Comparison of ENCODE assay signal across 8 mouse cellular contexts in the genomic region with DNA sequence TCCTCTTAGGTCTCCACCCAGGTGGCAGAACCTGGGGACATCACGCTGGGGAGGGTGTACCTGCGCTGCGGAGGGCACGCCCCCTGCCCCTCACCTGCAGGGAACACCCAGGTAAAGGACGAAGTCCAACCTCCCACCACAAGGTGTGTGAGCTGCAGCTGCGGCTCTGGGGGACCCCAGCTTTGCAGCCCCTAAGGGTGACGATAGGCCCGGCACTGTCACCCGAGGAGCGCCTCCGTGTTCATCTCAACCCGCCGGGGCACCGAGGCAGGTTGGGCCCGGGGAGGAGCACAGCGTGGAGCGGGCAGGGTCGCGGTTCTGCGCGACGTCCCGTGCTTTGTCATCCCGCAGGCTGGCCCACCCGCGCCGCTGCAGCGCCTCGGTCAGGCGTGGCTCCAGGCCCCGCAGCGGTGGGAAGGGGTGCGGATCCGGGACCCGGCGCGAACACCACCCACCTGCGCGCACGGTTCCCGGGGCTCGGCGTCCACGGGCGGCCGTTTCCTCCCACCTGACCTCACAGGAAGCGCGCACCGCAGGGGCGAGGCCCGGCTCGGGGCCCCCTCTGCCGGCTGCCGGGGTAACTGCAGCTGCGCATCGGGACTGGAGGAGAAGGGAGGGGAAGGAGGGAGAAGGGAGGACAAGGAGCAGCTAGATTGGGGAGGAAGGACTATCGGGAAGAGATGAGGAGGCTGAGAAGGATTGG. TPM values are rescaled to one million over a fixed set of nuclear protein-coding genes. Genes with fewer than 3 reads are reported as not detected.
DNase-seq lines count a peak whose midpoint lies in the region; ATAC-seq and TF ChIP-seq lines count a peak whose summit lies in the region.

No protein-coding gene starts in this region.

- WGBS in hindbrain, embryonic 13.5 days: 0% methylated on average over 57 of the region's 57 CpGs
- WGBS in lung, postnatal 0 days: under 1% methylated on average over 55 of the region's 57 CpGs

- peak; percentile 82 for TF ChIP-seq CTCF in lung, postnatal 0 days (IDR thresholded peaks at IDR 0.05)

- TF ChIP-seq EP300 in lung, postnatal 0 days (IDR thresholded peaks at IDR 0.05): no peak

- peaks cover 32% of the 10 kb centered on the region for H3K4me1 ChIP-seq in hindbrain, embryonic 13.5 days (replicated peaks)
- H3K4me1 ChIP-seq in lung, postnatal 0 days (ENCODE audit: insufficient read depth, low read depth, low read length): no peaks in the 10 kb centered on the region

- no peaks in the 10 kb centered on the region for H3K9me3 ChIP-seq in hindbrain, embryonic 13.5 days
- H3K9me3 ChIP-seq in lung, postnatal 0 days (ENCODE audit: low read length): no peaks in the 10 kb centered on the region

- peaks cover 23% of the 10 kb centered on the region for H3K36me3 ChIP-seq in hindbrain, embryonic 13.5 days
- no peaks in the 10 kb centered on the region for H3K36me3 ChIP-seq in lung, postnatal 0 days (ENCODE audit: insufficient read depth, low read length)

- H3K4me3 ChIP-seq in hindbrain, embryonic 13.5 days: peak overlapping the region; percentile 77
- H3K4me3 ChIP-seq in lung, postnatal 0 days (ENCODE audit: low read depth, low read length): peak overlapping the region; percentile 49

- 0 out of 2 replicates have a peak overlapping the region, but pooled peaks have one; percentile 52 for H3K27ac ChIP-seq in hindbrain, embryonic 13.5 days
- H3K27ac ChIP-seq in lung, postnatal 0 days (ENCODE audit: low read length): no peak overlapping the region

- H3K27me3 ChIP-seq in hindbrain, embryonic 13.5 days: peaks cover 75% of the 10 kb centered on the region
- peaks cover 6% of the 10 kb centered on the region for H3K27me3 ChIP-seq in lung, postnatal 0 days (replicated peaks; ENCODE audit: insufficient read depth, low read length)

- peak; percentile 84 for ATAC-seq in hindbrain, embryonic 13.5 days (ENCODE audit: low FRiP score)
- ATAC-seq in lung, postnatal 0 days: peak; percentile 90

- peak overlapping the region; percentile 92 for H3K4me2 ChIP-seq in hindbrain, embryonic 13.5 days
- peak overlapping the region; percentile 88 for H3K4me2 ChIP-seq in lung, postnatal 0 days (replicated peaks; ENCODE audit: low read depth, low read length)

- peak overlapping the region; percentile 93 for H3K9ac ChIP-seq in hindbrain, embryonic 13.5 days
- peak overlapping the region; percentile 32; the same call in 1 of the 2 replicates for H3K9ac ChIP-seq in lung, postnatal 0 days (replicated peaks; ENCODE audit: low read depth)

- DNase-seq in Muller cell, postnatal 12 days (ENCODE audit: inconsistent ontology term): peak; percentile 88
- peak; percentile 92 to 95 for DNase-seq in cerebellum, postnatal 36 days
- DNase-seq in frontal cortex, postnatal 25 days (ENCODE audit: low spot score in 2 of 2): peak; percentile 80 to 86
- peak; percentile 85 to 87 for DNase-seq in layer of hippocampus, postnatal 14 days (ENCODE audit: low spot score in 2 of 2)
- DNase-seq in lung, postnatal 0 days (ENCODE audit: low spot score): peak; percentile 86
- DNase-seq in ovary, postnatal 36 days (ENCODE audit: low spot score): peak; percentile 86
- DNase-seq in thymus, postnatal 10 days (ENCODE audit: low spot score in 2 of 2): peak; percentile 61 to 85

RNA-seq across cellular contexts. Expression of a gene that starts 22.2 kb away (rescaled TPM):
- 0.30 and 0.65 TPM in 2 replicates for polyA plus RNA-seq in hindbrain, embryonic 13.5 days (2015; fragmentation: Nextera tagmentation; extraction: Ambion mirVana)
- not detected for total RNA-seq in layer of hippocampus, postnatal 14 days (2021)
- not detected in 2 replicates for polyA plus RNA-seq in lung, postnatal 0 days (2015; fragmentation: Nextera tagmentation; extraction: Ambion mirVana)

RNA-seq across cellular contexts. Expression of a gene that starts 33.1 kb away (rescaled TPM):
- polyA plus RNA-seq in hindbrain, embryonic 13.5 days (2015; fragmentation: Nextera tagmentation; extraction: Ambion mirVana): 111 and 113 TPM in 2 replicates
- total RNA-seq in layer of hippocampus, postnatal 14 days (2021): 10 to 100 TPM; 42.7 to 44.1 TPM
- 16.8 and 18.5 TPM in 2 replicates for polyA plus RNA-seq in lung, postnatal 0 days (2015; fragmentation: Nextera tagmentation; extraction: Ambion mirVana)
